ENCODE assay signal across 8 mouse cellular contexts in the genomic region with DNA sequence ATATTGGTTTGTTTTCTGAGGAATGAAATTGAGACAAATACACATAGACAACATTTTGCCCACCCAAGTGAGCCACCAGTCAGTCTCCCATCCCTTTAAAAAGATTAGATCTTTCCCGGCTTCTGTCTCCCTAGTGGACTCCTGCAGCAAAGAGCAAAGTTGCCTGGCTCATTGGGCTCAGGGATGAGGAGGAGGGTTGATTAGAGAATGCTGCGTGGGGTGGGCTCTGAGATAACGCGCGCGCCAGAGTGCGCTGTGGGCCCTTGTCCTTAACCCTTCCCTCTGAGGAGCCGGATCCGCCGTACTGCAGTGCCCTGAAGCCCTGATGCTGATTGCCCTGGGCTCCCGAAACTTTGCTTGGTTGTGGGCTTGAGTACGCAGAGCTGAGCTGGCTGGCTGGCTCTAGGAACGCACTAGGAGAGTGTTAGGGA. TPM values are rescaled to one million over a fixed set of nuclear protein-coding genes. Genes with fewer than 3 reads are reported as not detected.
DNase-seq lines count a peak whose midpoint lies in the region; ATAC-seq and TF ChIP-seq lines count a peak whose summit lies in the region.

A gene (plus strand): TSS at position 51 of the 431 bp plus-strand sequence.

- no peaks in the 10 kb centered on the region; the same call in 1 of the 2 replicates for H3K27me3 ChIP-seq in cerebellum, adult 2 months (ENCODE audit: control insufficient read depth, insufficient read depth, low read length)
- H3K27me3 ChIP-seq in lung, embryonic 14.5 days (ENCODE audit: insufficient read depth, low read length), result peaks cover 7% of the 10 kb centered on the region
- peaks cover 5% of the 10 kb centered on the region; the same call in 1 of the 2 replicates for H3K27me3 ChIP-seq in intestine, embryonic 15.5 days (replicated peaks)
- no peaks in the 10 kb centered on the region for H3K27me3 ChIP-seq in midbrain, embryonic 16.5 days (ENCODE audit: control insufficient read depth, insufficient read depth, low read depth, low read length)

- DNase-seq in cerebellum, adult 2 months, result no peak
- DNase-seq in cerebellum, postnatal 14 days, result no peak
- DNase-seq in lung, embryonic 14.5 days, result no peak
- no peak for DNase-seq in lung, adult 2 months
- no peak for DNase-seq in urinary bladder, postnatal 14 days (ENCODE audit: low spot score)

- H3K9ac ChIP-seq in lung, embryonic 14.5 days, result no peak within 1 kb of the TSS
- H3K9ac ChIP-seq in intestine, embryonic 15.5 days, result no peak within 1 kb of the TSS
- peak within 1 kb of the TSS; percentile 65 for H3K9ac ChIP-seq in midbrain, embryonic 16.5 days (ENCODE audit: low read depth, low read length)

- H3K27ac ChIP-seq in cerebellum, adult 2 months (ENCODE audit: insufficient read depth, low read length), result no peak within 1 kb of the TSS
- H3K27ac ChIP-seq in lung, embryonic 14.5 days (ENCODE audit: low read depth), result no peak within 1 kb of the TSS
- H3K27ac ChIP-seq in intestine, embryonic 15.5 days, result no peak within 1 kb of the TSS
- H3K27ac ChIP-seq in midbrain, embryonic 16.5 days (ENCODE audit: low read length), result peak within 1 kb of the TSS; percentile 68

- H3K36me3 ChIP-seq in lung, embryonic 14.5 days (ENCODE audit: insufficient read depth), result no peaks in the 10 kb centered on the region
- H3K36me3 ChIP-seq in intestine, embryonic 15.5 days, result no peaks in the 10 kb centered on the region
- no peaks in the 10 kb centered on the region for H3K36me3 ChIP-seq in midbrain, embryonic 16.5 days (ENCODE audit: control insufficient read depth, insufficient read depth, low read length)

- peak within 1 kb of the TSS; percentile 49 for H3K4me2 ChIP-seq in lung, embryonic 14.5 days
- H3K4me2 ChIP-seq in intestine, embryonic 15.5 days (replicated peaks), result peak within 1 kb of the TSS; percentile 35
- peak within 1 kb of the TSS; percentile 63 for H3K4me2 ChIP-seq in midbrain, embryonic 16.5 days (ENCODE audit: low read length)

- TF ChIP-seq POLR2A in cerebellum, adult 2 months (IDR thresholded peaks at IDR 0.05; ENCODE audit: borderline replicate concordance, insufficient read depth, low read length), result no peak
- no peak for TF ChIP-seq POLR2A in lung, adult 2 months (IDR thresholded peaks at IDR 0.05; ENCODE audit: borderline replicate concordance, extremely low read depth, low read depth, low read length)

- H3K9me3 ChIP-seq in lung, embryonic 14.5 days (ENCODE audit: low read depth, low read length), result no peaks in the 10 kb centered on the region
- no peaks in the 10 kb centered on the region for H3K9me3 ChIP-seq in intestine, embryonic 15.5 days
- H3K9me3 ChIP-seq in midbrain, embryonic 16.5 days (replicated peaks; ENCODE audit: control insufficient read depth, low read length, poor library complexity, severe bottlenecking), result no peaks in the 10 kb centered on the region

- H3K4me3 ChIP-seq in cerebellum, adult 2 months (replicated peaks; ENCODE audit: insufficient read depth, low read depth, low read length), result peak within 1 kb of the TSS; percentile 48
- H3K4me3 ChIP-seq in lung, embryonic 14.5 days (ENCODE audit: low read depth, low read length), result no peak within 1 kb of the TSS
- no peak within 1 kb of the TSS for H3K4me3 ChIP-seq in lung, adult 2 months (replicated peaks; ENCODE audit: extremely low read depth, low read depth, low read length)
- H3K4me3 ChIP-seq in intestine, embryonic 15.5 days (replicated peaks), result no peak within 1 kb of the TSS
- peak within 1 kb of the TSS; percentile 46 for H3K4me3 ChIP-seq in midbrain, embryonic 16.5 days (ENCODE audit: low read depth, low read length)

- WGBS in cerebellum, adult 2 months, result 7% methylated on average over 13 of the region's 13 CpGs
- WGBS in lung, embryonic 14.5 days, result 13% methylated on average over 13 of the region's 13 CpGs
- WGBS in lung, adult 2 months, result 18% methylated on average over 13 of the region's 13 CpGs
- 13% methylated on average over 13 of the region's 13 CpGs for WGBS in intestine, embryonic 15.5 days
- WGBS in midbrain, embryonic 16.5 days, result 9% methylated on average over 13 of the region's 13 CpGs

- no peak for ATAC-seq in lung, embryonic 14.5 days (ENCODE audit: insufficient read depth)
- no peak; the same call in 1 of the 2 replicates for ATAC-seq in intestine, embryonic 15.5 days
- no peak for ATAC-seq in midbrain, embryonic 16.5 days
- ATAC-seq in cerebellum, adult (ENCODE audit: insufficient number of reproducible peaks, low FRiP score, low TSS enrichment), result no peak

- TF ChIP-seq CTCF in cerebellum, adult 2 months (IDR thresholded peaks at IDR 0.05; ENCODE audit: borderline replicate concordance, insufficient read depth, low read depth, low read length), result no peak
- no peak; the same call in none of the 2 replicates for TF ChIP-seq CTCF in lung, embryonic 14.5 days (IDR thresholded peaks at IDR 0.05; ENCODE audit: low read depth)
- no peak for TF ChIP-seq CTCF in lung, adult 2 months (IDR thresholded peaks at IDR 0.05; ENCODE audit: insufficient read depth, low read length)

- H3K4me1 ChIP-seq in cerebellum, adult 2 months (ENCODE audit: control insufficient read depth, insufficient read depth, low read length), result peaks cover 4% of the 10 kb centered on the region
- no peaks in the 10 kb centered on the region for H3K4me1 ChIP-seq in lung, embryonic 14.5 days (ENCODE audit: insufficient read depth)
- H3K4me1 ChIP-seq in lung, adult 2 months (ENCODE audit: control insufficient read depth, insufficient read depth, low read length), result no peaks in the 10 kb centered on the region
- H3K4me1 ChIP-seq in intestine, embryonic 15.5 days (replicated peaks), result no peaks in the 10 kb centered on the region
- H3K4me1 ChIP-seq in midbrain, embryonic 16.5 days (ENCODE audit: control insufficient read depth, insufficient read depth, low read length), result peaks cover 4% of the 10 kb centered on the region; the same call in 1 of the 2 replicates

RNA-seq across cellular contexts. Expression of the gene that starts here (rescaled TPM):
- polyA plus RNA-seq in cerebellum, adult 2 months (2012; rRNA removed), result 6.4 and 7.1 TPM in 2 replicates
- 0.08 and 0.41 TPM in 2 replicates for polyA plus RNA-seq in lung, embryonic 14.5 days (2014; fragmentation: Nextera tagmentation; extraction: Ambion mirVana)
- not detected in 2 replicates for polyA plus RNA-seq in lung, adult 2 months (2012; rRNA removed)
- polyA plus RNA-seq in intestine, embryonic 15.5 days (2015; fragmentation: Nextera tagmentation; extraction: Ambion mirVana), result 0.45 and 0.58 TPM in 2 replicates
- 28.8 and 30.7 TPM in 2 replicates for polyA plus RNA-seq in midbrain, embryonic 16.5 days (2015; fragmentation: Nextera tagmentation; extraction: Ambion mirVana)

Comparison
In these comparisons a context has a peak if more than half of its experiments do, and no peak if none do; other contexts are left out.
1. H3K4me3 ChIP-seq: peak in cerebellum, adult 2 months (single experiment) and midbrain, embryonic 16.5 days (single experiment); none in lung, embryonic 14.5 days (single experiment), lung, adult 2 months (single experiment) and intestine, embryonic 15.5 days (single experiment).
2. Peak in every context shown above with its lines, with median percentiles within 50 percentile points of each other: H3K4me2 ChIP-seq.